Mouse (Mus musculus) forelimb bud, embryonic 11.5 days (tissue): Measurements from ENCODE around the gene Ssmem1.
A peak's percentile ranks its signal among the peaks of the same experiment; 100 is the strongest.

Source experiments
- DNase-seq: peaks from one replicate; pipeline ENCODE4 v3.0.0-alpha.2; 2012; ENCODE audit warnings: low read depth, low spot score

The Ssmem1 gene

DNA sequence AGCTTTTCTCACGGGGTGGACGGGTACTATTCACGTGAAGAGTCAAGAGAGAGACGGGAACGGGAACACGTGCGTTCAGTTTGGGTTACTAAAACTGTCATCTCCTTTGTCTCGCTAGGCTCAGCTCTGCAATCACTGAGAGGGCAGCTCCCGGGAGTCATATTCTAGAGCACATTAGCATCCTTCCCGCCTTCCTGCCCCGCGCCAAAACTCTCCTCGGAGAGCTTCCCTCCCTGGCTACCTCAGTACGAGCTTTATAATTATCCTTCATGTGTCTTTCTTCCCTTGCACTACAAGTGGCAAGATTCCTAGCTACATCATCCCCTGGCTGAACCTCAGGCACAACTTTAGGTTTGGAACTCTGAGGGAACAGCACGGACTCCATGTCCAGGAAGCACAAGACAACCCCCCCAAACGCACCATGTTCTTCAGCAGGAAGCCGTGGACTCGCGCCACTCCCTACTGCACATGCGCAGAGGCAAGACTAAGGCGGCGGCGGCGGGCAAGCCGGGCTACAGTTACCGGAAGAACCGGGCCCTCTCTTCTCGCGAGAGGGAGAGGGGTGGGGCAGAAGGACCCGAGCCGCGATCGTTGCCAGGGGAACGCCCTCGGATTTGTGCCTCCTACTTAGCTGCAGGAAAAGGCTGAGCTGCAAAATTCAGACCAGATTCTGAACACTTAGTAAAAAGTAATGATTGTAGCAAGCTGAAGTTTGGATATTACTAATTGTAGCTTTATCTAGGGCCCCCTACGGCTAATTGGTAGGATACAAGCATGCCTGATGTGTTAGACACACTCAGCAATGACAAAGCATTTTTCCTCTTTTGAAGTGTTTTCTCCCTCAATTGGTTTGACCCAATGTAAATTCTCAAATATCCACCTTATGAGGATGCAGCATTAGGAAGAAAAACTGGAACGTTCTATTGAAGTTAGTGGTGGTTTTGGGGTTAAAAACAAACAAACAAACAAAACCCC, at the start of gene Ssmem1, which contains the start of gene Tmem209:
Gene Ssmem1 (plus strand): TSS at position 585 of the 975 bp plus-strand sequence.
Gene Tmem209 (minus strand): TSS at position 519 of the 975 bp plus-strand sequence.
- DNase-seq: peak; percentile 98

GRCm38 (mm10) chr6:30460750-30461446, 48.8 kb upstream of the Ssmem1 start:
- DNase-seq: peak; percentile 96

DNA sequence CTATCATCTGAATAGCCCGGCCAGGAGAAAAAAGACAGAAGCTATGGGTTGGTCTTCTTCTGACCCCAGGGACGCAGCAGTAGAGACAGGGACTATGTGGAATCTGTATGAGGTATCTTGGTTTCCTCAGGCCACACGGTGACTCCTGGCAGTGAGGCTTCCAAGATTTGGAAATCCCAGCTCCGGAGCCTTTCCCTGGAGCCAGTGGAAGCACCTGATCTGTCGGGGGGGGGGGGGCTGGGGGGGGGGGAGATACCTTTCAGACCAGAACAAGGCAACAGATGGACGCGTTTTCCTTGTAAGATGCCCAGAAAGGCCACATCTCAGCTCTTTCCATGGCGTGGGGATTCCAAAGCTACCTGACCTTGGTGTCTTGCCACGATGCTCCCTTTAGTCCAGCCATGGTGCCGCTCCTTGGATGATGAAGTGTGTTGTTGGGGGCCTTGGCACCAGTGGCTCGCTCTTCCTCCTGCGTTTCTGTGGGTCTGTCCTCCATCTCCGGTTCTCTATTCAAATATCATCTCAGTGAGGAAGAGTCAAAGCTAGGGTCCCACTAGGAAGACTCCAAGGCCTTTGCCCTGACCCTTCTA, 47.8 kb upstream of the Ssmem1 start:
- no peak for DNase-seq

DNA sequence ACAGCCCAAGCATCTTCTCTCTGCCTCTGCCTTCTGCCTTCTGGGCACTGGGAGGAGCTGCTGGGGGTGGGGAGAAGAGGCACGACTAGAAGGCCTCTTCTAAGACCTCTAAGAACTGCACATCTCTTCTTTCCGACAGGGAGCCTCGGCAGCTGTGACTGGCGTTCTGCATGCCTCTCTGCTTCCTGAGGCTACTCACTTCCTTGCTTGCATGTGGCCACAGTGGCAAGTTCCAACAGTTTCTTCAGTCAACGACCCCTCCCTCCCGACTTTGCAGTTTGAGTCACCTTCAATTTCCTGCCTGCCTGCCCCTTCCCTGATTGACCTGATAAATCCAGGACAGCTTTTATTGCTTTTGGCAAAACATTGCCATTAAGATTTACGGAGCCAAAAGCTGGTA, 46.8 kb upstream of the Ssmem1 start:
- DNase-seq: peak; percentile 26

GRCm38 (mm10) chr6:30465586-30465985, 44.1 kb upstream of the Ssmem1 start:
- no peak for DNase-seq

DNA sequence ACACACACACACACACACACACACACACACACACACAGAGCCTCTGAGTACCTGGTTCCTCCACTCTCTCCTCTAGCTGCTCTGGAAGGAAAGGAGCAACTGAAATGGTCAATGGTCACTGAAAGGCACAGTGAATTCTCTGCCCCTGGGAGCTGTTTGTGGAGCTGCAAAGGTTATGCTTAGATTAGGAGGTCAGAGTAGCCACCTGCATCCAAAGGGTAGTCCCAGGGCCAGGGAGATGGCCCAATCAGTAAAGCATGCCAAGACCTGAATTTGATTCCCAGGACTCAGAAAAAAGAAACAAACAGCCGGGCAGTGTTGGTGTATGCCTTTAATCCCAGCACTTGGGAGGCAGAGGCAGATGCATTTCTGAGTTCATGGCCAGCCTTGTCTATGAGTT, 41.6 kb upstream of the Ssmem1 start:
- no peak for DNase-seq

DNA sequence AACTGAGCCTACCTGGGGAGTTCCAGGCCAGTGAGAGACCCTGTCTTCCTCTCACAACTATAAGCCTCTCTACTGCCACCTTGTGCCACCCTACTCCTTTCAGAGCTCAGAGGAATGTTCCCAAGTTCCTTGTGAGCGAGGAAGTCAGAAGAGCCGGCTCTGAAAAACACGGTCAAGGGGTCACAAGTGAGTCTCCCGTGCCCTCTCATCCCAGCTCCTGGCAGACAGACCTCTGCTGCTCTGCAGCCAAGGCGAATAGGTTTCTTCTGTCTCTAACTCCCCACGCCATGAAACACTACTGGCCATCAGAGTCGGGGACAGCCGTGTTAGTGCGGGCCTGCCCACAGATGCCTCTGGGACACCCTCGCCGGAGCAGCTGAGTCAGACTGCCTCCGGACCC, 41.0 kb upstream of the Ssmem1 start:
- peak; percentile 53 for DNase-seq

DNA sequence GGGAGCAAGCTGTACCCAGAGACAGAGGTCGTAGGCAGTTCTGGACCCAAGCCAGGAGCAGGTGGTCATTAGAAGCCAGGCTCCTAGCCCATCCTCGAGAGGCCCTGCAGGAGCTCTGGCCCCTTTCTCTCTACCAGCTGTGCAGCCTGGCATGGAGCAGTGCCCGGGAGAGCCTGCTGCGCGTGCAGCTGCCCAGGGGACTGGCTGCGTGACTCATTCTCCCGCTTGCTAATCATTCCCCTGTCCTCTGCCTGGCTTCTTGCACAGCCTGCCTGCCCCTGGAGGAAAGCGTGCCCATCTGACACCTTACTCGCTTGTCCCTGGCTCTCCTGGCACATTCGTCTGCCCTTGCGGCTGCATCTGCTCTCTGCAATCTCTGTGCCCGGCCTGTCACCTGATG, 40.3 kb upstream of the Ssmem1 start:
- DNase-seq: no peak

GRCm38 (mm10) chr6:30471706-30472105, 37.9 kb upstream of the Ssmem1 start:
- no peak for DNase-seq

DNA sequence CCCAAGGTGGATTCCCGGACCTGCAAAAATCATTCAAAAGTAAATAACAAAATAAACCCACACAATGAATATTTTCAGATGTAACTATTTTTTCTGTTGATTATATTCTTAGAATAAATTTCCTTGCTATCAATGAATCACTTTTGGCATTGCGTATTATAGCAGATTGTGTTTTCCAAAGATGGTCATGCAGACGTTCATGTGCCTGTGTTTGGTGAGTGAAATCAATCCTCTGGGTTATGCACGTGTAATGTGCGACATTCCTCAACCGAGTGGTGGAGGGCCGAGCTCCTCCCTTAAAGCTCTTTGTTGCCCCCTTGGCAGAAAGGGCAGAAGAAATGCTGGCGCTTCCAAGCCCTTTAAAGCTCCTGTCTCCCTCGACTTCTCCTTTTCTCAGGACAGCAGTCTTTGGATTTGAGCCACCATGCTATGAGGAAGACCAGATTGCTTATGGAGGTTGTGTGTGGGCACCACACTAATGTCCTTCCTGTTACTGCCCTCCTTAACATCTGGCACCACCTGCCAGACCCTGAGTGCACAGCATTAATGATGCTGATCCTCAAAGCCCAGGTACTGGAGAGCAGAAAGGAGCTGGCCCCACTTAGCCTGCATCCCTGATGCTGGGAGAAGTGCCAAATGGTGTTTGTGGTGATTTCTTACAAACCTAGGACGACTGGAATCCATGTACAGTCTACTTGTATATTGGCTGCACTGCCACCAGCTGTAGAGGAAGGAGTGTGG, 33.5 kb upstream of the Ssmem1 start:
- DNase-seq: no peak

DNA sequence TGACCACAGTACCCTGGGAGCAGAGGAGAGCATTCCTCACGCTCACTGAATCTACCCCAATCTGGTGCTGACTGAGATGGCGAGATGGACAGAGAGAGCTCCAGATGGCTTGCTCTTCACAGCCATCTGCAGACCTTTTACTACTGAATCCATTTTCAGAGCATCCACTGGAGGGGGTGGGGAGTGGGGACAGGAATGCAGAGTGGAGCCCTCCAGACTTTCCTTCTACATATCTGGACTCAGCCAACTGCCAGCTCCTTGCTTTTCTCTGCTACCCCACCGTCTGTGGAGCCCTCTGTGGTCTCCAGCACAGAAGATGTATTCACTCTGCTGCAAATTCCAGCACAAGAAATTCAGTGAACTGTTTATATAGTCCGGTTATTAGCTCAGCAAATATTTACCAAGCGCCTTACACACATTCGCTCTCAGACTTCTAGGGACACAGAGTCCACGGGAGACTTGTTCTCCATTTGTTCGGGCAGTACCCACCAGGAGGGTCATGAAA, 32.4 kb upstream of the Ssmem1 start:
- DNase-seq: no peak

DNA sequence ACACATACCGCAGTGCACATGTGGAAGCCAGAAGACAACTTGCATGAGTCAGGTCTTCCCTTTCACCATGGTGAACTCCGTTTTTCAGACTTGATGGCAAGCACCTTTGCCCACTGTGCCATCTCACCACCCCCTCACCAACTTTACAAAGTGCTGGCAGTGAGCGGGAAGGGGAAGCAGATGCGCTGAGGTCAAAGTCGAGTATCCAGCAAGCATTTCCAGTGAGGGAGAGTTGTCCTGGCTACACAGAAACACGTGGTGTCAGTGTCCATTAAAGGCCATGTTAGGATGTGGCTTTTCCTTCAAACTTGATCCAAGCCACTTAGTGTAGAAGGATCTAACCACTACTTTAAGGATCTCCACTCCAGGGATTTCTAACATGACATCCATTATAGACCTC, 31.9 kb upstream of the Ssmem1 start:
- no peak for DNase-seq

DNA sequence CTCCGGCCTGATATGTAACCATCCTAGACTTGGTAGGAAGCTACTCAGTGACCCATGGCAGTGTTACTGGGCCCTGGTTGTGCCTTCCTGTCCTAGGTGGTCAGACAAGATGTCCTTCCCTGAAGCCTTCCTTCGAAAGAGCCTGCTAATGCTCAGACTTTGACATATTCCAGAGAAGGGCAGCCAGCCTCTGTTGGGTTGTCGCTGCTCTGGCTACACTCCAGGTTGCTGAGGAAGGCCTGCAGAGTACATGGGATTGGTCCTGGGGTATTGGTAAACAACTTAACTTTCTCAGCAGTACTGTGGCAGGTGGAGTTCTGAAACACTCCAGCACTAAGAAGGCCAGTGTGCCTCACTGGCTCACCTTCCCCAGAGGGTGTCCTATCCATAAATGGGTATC, 30.2 kb upstream of the Ssmem1 start:
- no peak for DNase-seq

GRCm38 (mm10) chr6:30482908-30483307, 26.7 kb upstream of the Ssmem1 start:
- DNase-seq: no peak

GRCm38 (mm10) chr6:30486504-30486903, 23.1 kb upstream of the Ssmem1 start:
- no peak for DNase-seq

DNA sequence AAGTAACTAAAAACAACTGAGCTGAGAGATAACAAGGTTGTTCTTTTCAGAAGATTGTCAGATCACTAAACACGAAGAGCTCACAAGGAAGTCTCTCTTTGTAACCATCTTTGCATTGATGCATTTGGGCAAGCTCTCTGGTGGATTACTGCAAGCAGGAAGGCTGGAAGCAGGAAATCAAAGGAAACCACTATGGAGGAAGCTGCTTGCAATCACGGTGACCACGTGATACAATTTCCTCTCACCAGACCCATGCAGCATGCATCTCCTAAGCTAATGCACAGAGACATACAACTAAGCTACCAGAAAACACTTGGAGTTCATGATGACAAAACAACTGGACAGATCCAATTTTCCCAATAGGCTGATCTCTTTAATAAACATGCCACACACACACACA, 10.6 kb upstream of the Ssmem1 start:
- DNase-seq: no peak

DNA sequence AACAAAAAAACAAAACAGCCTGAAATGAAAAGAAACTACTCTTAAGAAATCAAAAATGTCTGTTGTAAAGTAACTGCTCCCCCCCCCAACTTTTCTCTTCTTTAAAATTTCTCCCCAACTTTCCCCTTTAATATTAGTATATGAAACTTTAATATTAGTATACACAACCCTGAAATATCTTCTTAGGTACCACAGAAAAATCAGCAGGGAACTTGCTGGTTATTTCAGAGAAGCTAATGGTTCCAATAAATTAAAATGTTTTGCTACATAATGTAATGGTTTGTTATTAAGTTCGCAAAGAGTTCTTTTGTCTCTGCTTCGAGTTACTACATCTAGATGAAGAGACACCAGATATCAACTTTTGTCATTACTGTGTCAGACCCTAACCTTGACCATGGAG, 825 bp upstream of the Ssmem1 start:
- DNase-seq: no peak

- DNase-seq: no peak
Measured at GRCm38 (mm10) chr6:30510291-30510690, 642 bp downstream of the Ssmem1 start.

GRCm38 (mm10) chr6:30514242-30514641, 4.6 kb downstream of the Ssmem1 start:
- DNase-seq: peak; percentile 57

DNA sequence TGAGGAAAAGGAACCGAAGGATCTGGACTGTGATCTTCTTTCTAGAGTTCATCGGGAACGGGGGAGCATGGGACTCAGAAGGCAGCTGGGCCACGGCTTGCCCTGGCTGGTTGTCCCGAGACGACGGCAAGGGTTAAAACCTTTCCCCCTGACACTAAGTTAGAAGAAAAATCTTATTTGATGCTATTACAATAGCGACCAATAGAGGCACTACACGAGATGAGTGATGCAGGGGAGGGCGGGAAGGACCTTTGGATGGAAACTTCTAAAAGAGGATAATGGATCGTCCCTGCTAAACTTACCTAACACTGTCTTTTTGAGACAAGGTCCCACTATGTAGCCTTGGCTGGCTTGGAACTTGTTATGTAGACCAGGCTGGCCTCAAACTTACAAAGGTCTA, 10.8 kb downstream of the Ssmem1 start:
- no peak for DNase-seq
